Mouse (Mus musculus): ENCODE measurements around the gene Zfp764. TPM values are rescaled to one million over a fixed set of nuclear protein-coding genes. Genes with fewer than 3 reads are reported as not detected.

The Zfp764 gene
- polyA plus RNA-seq, 2 experiments = 1.3 to 1.5 TPM

DNA sequence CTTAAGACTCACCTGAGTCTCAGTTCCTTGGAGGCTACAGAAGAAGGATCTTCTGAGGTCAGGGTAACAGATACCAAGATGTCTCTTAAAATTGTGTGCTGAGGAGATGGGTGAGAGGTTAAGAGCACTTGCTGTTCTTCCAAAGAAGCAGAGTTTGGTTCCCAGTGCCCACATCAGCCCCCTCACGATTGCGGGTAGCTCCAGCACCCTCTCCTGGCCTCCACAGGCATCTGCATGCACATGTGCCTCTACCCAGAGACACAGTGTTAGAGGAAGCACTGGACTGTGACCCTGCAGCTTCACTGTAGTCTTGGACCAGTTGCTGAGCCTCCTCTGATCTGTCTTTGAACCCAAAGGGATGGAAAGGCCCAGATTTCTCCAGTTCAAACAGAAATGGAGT, 3.6 kb downstream of the Zfp764 start:
- H3K4me1 ChIP-seq (replicated peaks; ENCODE audit: control insufficient read depth in 2 of 2, insufficient read depth in 2 of 2, low read length in 1 of 2) = peaks cover 3% of the 10 kb centered on the region in 2 experiments; a peak in 2 of 4 replicates
- no peak overlapping the region for H3K4me3 ChIP-seq (ENCODE audit: insufficient read depth in 1 of 2, low read depth in 2 of 2, low read length in 2 of 2)
- H3K27me3 ChIP-seq (ENCODE audit: control insufficient read depth, insufficient read depth, low read length) = no peaks in the 10 kb centered on the region
- no peak overlapping the region for H3K9ac ChIP-seq (replicated peaks)
- WGBS (ENCODE audit: insufficient replicate concordance) = 14% methylated on average over 2 of the region's 2 CpGs
- H3K36me3 ChIP-seq (replicated peaks; ENCODE audit: control insufficient read depth, insufficient read depth, low read depth) = no peaks in the 10 kb centered on the region
- no peak overlapping the region for H3K4me2 ChIP-seq (ENCODE audit: low read depth)
- TF ChIP-seq CTCF (IDR thresholded peaks at IDR 0.05; ENCODE audit: low read depth) (peak; percentile 64), EP300 (IDR thresholded peaks at IDR 0.05; ENCODE audit: low read depth) (no peak)
- no peak overlapping the region for H3K27ac ChIP-seq
- ATAC-seq (ENCODE audit: insufficient read depth) (no peak), DNase-seq (ENCODE audit: low read depth in 3 of 3, low spot score in 3 of 3) (no peak)
- no peaks in the 10 kb centered on the region for H3K9me3 ChIP-seq (ENCODE audit: control insufficient read depth, low read length)

- DNase-seq (ENCODE audit: low read depth in 3 of 3, low spot score in 3 of 3) (no peak), ATAC-seq (ENCODE audit: insufficient read depth) (no peak)
- Histone ChIP-seq H3K36me3 (replicated peaks; ENCODE audit: control insufficient read depth, insufficient read depth, low read depth) (no peaks in the 10 kb centered on the region), H3K4me1 (replicated peaks; ENCODE audit: control insufficient read depth in 2 of 2, insufficient read depth in 2 of 2, low read length in 1 of 2) (peaks cover 3% of the 10 kb centered on the region in 2 experiments; a peak in 2 of 4 replicates), H3K9me3 (ENCODE audit: control insufficient read depth, low read length) (no peaks in the 10 kb centered on the region), H3K9ac (replicated peaks) (no peak overlapping the region), H3K4me3 (ENCODE audit: insufficient read depth in 1 of 2, low read depth in 2 of 2, low read length in 2 of 2) (no peak overlapping the region), H3K27me3 (ENCODE audit: control insufficient read depth, insufficient read depth, low read length) (no peaks in the 10 kb centered on the region), H3K27ac (no peak overlapping the region), H3K4me2 (ENCODE audit: low read depth) (no peak overlapping the region)
- TF ChIP-seq EP300 (IDR thresholded peaks at IDR 0.05; ENCODE audit: low read depth) = 0 out of 2 replicates have a peak, but pooled peaks have one; percentile 23
- TF ChIP-seq CTCF (IDR thresholded peaks at IDR 0.05; ENCODE audit: low read depth) = no peak
- WGBS (ENCODE audit: insufficient replicate concordance) = 40% methylated on average over 3 of the region's 3 CpGs
These were observed 6.3 kb downstream of the Zfp764 start for GRCm38 (mm10) chr7:127400355-127400754.

GRCm38 (mm10) chr7:127393944-127394333, 12.7 kb downstream of the Zfp764 start:
- peak overlapping the region; percentile 71 to 77 for H3K4me3 ChIP-seq (ENCODE audit: insufficient read depth in 1 of 2, low read depth in 2 of 2, low read length in 2 of 2)
- peaks cover 5 to 12% of the 10 kb centered on the region in 2 experiments for H3K4me1 ChIP-seq (replicated peaks; ENCODE audit: control insufficient read depth in 2 of 2, insufficient read depth in 2 of 2, low read length in 1 of 2)
- TF ChIP-seq CTCF (IDR thresholded peaks at IDR 0.05; ENCODE audit: low read depth) (no peak), EP300 (IDR thresholded peaks at IDR 0.05; ENCODE audit: low read depth) (no peak)
- no peaks in the 10 kb centered on the region for H3K27me3 ChIP-seq (ENCODE audit: control insufficient read depth, insufficient read depth, low read length)
- no peaks in the 10 kb centered on the region for H3K9me3 ChIP-seq (ENCODE audit: control insufficient read depth, low read length)
- WGBS (ENCODE audit: insufficient replicate concordance) = 13% methylated on average over 7 of the region's 7 CpGs
- no peaks in the 10 kb centered on the region for H3K36me3 ChIP-seq (replicated peaks; ENCODE audit: control insufficient read depth, insufficient read depth, low read depth)
- peak overlapping the region; percentile 46 for H3K9ac ChIP-seq (replicated peaks)
- peak overlapping the region; percentile 90 for H3K4me2 ChIP-seq (ENCODE audit: low read depth)
- ATAC-seq (ENCODE audit: insufficient read depth) (no peak), DNase-seq (ENCODE audit: low read depth in 3 of 3, low spot score in 3 of 3) (no peak)
- H3K27ac ChIP-seq = no peak overlapping the region

- H3K9me3 ChIP-seq (ENCODE audit: control insufficient read depth, low read length) = no peaks in the 10 kb centered on the region
- H3K4me1 ChIP-seq (replicated peaks; ENCODE audit: control insufficient read depth in 2 of 2, insufficient read depth in 2 of 2, low read length in 1 of 2) = peaks cover 5 to 12% of the 10 kb centered on the region in 2 experiments
- DNase-seq (ENCODE audit: low read depth in 3 of 3, low spot score in 3 of 3) (peak; percentile 94 to 96 (median 95)), ATAC-seq (ENCODE audit: insufficient read depth) (peak; percentile 91)
- peak within 1 kb of the TSS; percentile 82 for H3K9ac ChIP-seq (replicated peaks)
- peak within 1 kb of the TSS; percentile 71 to 77 for H3K4me3 ChIP-seq (ENCODE audit: insufficient read depth in 1 of 2, low read depth in 2 of 2, low read length in 2 of 2)
- H3K4me2 ChIP-seq (ENCODE audit: low read depth) = peak within 1 kb of the TSS; percentile 90
- no peaks in the 10 kb centered on the region for H3K27me3 ChIP-seq (ENCODE audit: control insufficient read depth, insufficient read depth, low read length)
- under 1% methylated on average over 43 of the region's 45 CpGs for WGBS (ENCODE audit: insufficient replicate concordance)
- H3K27ac ChIP-seq = peak within 1 kb of the TSS; percentile 59
- no peaks in the 10 kb centered on the region for H3K36me3 ChIP-seq (replicated peaks; ENCODE audit: control insufficient read depth, insufficient read depth, low read depth)
- TF ChIP-seq EP300 (IDR thresholded peaks at IDR 0.05; ENCODE audit: low read depth) (no peak), CTCF (IDR thresholded peaks at IDR 0.05; ENCODE audit: low read depth) (no peak)
These were observed 13.3 kb downstream of the Zfp764 start, which contains the start of gene E430018J23Rik for GRCm38 (mm10) chr7:127393157-127393943. Gene E430018J23Rik, minus strand, starts transcription at chr7:127393629.

DNA sequence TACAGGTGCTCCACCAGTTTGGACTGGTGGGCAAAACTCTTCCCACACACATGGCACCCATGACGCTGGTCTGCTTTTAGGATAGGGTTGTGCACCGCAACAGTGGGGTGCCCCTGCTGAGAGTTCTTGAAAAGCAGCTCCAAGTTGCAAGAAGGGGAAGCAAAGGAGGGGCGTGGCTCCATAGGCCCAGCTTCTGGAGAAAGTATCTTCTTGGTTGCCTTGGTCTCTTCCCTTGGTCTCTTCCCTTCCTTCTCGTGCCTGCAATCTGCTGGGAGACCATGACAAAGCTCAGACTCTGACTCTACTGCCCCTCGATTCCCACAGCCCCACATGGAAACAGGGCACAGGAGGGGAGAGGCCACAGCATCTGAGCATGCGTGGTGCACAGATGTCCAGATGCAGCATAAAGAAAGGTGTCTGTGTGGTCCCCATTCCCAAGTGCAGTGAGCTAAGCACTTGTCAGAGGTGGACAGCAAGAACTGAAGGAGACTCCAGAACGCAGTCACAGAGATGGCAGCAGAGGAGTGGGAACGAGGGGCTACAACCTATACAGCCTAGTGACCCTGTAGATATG, 14.3 kb downstream of the Zfp764 start:
- Histone ChIP-seq H3K9me3 (ENCODE audit: control insufficient read depth, low read length) (no peaks in the 10 kb centered on the region), H3K4me2 (ENCODE audit: low read depth) (peak overlapping the region; percentile 90), H3K36me3 (replicated peaks; ENCODE audit: control insufficient read depth, insufficient read depth, low read depth) (no peaks in the 10 kb centered on the region), H3K4me1 (replicated peaks; ENCODE audit: control insufficient read depth in 2 of 2, insufficient read depth in 2 of 2, low read length in 1 of 2) (peaks cover 5 to 12% of the 10 kb centered on the region in 2 experiments), H3K27me3 (ENCODE audit: control insufficient read depth, insufficient read depth, low read length) (no peaks in the 10 kb centered on the region), H3K4me3 (ENCODE audit: insufficient read depth in 1 of 2, low read depth in 2 of 2, low read length in 2 of 2) (peak overlapping the region; percentile 65 to 77; a peak in 2 of 4 replicates), H3K27ac (no peak overlapping the region), H3K9ac (replicated peaks) (no peak overlapping the region)
- 65% methylated on average over 8 of the region's 8 CpGs for WGBS (ENCODE audit: insufficient replicate concordance)
- no peak for ATAC-seq (ENCODE audit: insufficient read depth)
- no peak for DNase-seq (ENCODE audit: low read depth in 3 of 3, low spot score in 3 of 3)
- TF ChIP-seq CTCF (IDR thresholded peaks at IDR 0.05; ENCODE audit: low read depth) = no peak
- TF ChIP-seq EP300 (IDR thresholded peaks at IDR 0.05; ENCODE audit: low read depth) = no peak
